Mouse (Mus musculus) ES-E14 (cell line): Measurements from ENCODE around the gene Vcpkmt. TPM values are rescaled to one million over a fixed set of nuclear protein-coding genes. Genes with fewer than 3 reads are reported as not detected.

Experiments
- DNase-seq: peaks from one replicate; pipeline ENCODE4 v3.0.0-alpha.2; 2013; ENCODE audit warnings: low read depth, low spot score
- H3K27ac ChIP-seq: 2 replicates; pipeline ENCODE4 v1.5.1; 2012; ENCODE audit warnings: low read depth, mild to moderate bottlenecking, low read length, moderate library complexity, mixed read lengths; ENCODE audit not compliant: poor library complexity, insufficient read depth, severe bottlenecking
- H3K36me3 ChIP-seq: 2 replicates; pipeline ENCODE4 v1.6.1; 2012; ENCODE audit warnings: mild to moderate bottlenecking, low read length, moderate library complexity, mixed read lengths; ENCODE audit not compliant: control insufficient read depth, poor library complexity, insufficient read depth, severe bottlenecking
- H3K4me1 ChIP-seq, 2 experiments: fragments of 150-350 bp in 1 of 2; sonication (generic) in 1 of 2; 2 replicates each; pipeline ENCODE4 v1.6.1; 2012; ENCODE audit warnings: low read length in 2 of 2, mild to moderate bottlenecking in 1 of 2, mixed read lengths in 1 of 2; ENCODE audit not compliant: control insufficient read depth in 2 of 2, insufficient read depth in 2 of 2, poor library complexity in 1 of 2
- H3K4me3 ChIP-seq, 2 experiments: fragments of 150-350 bp in 1 of 2; sonication (generic) in 1 of 2; 2 replicates each; pipeline ENCODE4 v1.5.1; 2012; ENCODE audit warnings: low read length in 2 of 2, low read depth in 1 of 2, mild to moderate bottlenecking in 1 of 2, mixed read lengths in 1 of 2; ENCODE audit not compliant: insufficient read depth in 1 of 2, poor library complexity in 1 of 2, severe bottlenecking in 1 of 2
- H3K9ac ChIP-seq: 2 replicates; pipeline ENCODE4 v1.6.1; 2012; ENCODE audit warnings: low read depth, mild to moderate bottlenecking, low read length, mixed read lengths; ENCODE audit not compliant: poor library complexity, insufficient read depth, severe bottlenecking
- H3K9me3 ChIP-seq: fragments of 150-350 bp; sonication (generic); 2 replicates; pipeline ENCODE4 v1.6.1; 2012; ENCODE audit warnings: low read depth, mild to moderate bottlenecking, low read length; ENCODE audit not compliant: control insufficient read depth, insufficient read depth
- CHD2 ChIP-seq: IDR thresholded peaks from 2 replicates; pipeline ENCODE4 v1.6.1; 2014; ENCODE audit warnings: mild to moderate bottlenecking, low read depth, low read length, inconsistent platforms
- HCFC1 ChIP-seq: IDR thresholded peaks from 2 replicates; pipeline ENCODE4 v1.6.1; 2012; ENCODE audit warnings: low read length, inconsistent platforms, borderline replicate concordance; ENCODE audit not compliant: insufficient read depth
- MAFK ChIP-seq: IDR thresholded peaks from 2 replicates; pipeline ENCODE4 v1.6.1; 2014; ENCODE audit warnings: mild to moderate bottlenecking, low read depth, low read length, inconsistent platforms; ENCODE audit not compliant: insufficient read depth
- ZC3H11A ChIP-seq: IDR thresholded peaks from 2 replicates; pipeline ENCODE4 v1.6.1; 2012; ENCODE audit warnings: low read depth, mild to moderate bottlenecking, inconsistent platforms, low read length, borderline replicate concordance
- ZNF384 ChIP-seq: IDR thresholded peaks from 2 replicates; pipeline ENCODE4 v1.6.1; 2012; ENCODE audit warnings: low read depth, low read length, inconsistent platforms
- in situ Hi-C, 2 experiments: fragments of 600-800 bp; cut with MboI; formaldehyde crosslinking; loops; one replicate each; pipeline ENCODE4 v1.15.1; 2025; ENCODE audit warnings: low sequenced_read_pairs in 2 of 2, inconsistent platforms in 1 of 2; ENCODE audit not compliant: unreplicated experiment in 2 of 2
- total RNA-seq: library from RNA; depleted of rRNA; stranded (reverse); fragments of 300-350 nt; gene quantifications from 2 replicates; pipeline ENCODE4 v1.2.3, GENCODE M21; 2012

The Vcpkmt gene
- total RNA-seq, 1 experiment: 7.5 TPM

GRCm38 (mm10) chr12:69556221-69556861 lies 26.5 kb downstream of the Vcpkmt start:
- in situ Hi-C loops: no loop called here
- H3K4me3 ChIP-seq: no peak overlapping the region
- TF ChIP-seq ZNF384 (no peak), CHD2 (no peak), MAFK (no peak), HCFC1 (no peak), ZC3H11A (no peak)
- DNase-seq: no peak
- H3K36me3 ChIP-seq: no peaks in the 10 kb centered on the region
- no peak overlapping the region for H3K9ac ChIP-seq
- no peaks in the 10 kb centered on the region for H3K9me3 ChIP-seq
- no peaks in the 10 kb centered on the region for H3K4me1 ChIP-seq
- no peak overlapping the region for H3K27ac ChIP-seq

GRCm38 (mm10) chr12:69545456-69546178 lies 37.2 kb downstream of the Vcpkmt start:
- no peak for TF ChIP-seq ZNF384
- no peak for TF ChIP-seq ZC3H11A
- TF ChIP-seq MAFK: no peak
- no peak for TF ChIP-seq CHD2
- no peak for TF ChIP-seq HCFC1
- H3K4me1 ChIP-seq: no peaks in the 10 kb centered on the region
- no peak overlapping the region for H3K27ac ChIP-seq
- H3K4me3 ChIP-seq: no peak overlapping the region
- DNase-seq: no peak
- in situ Hi-C loops: no loop called here
- H3K9ac ChIP-seq: no peak overlapping the region
- H3K36me3 ChIP-seq: no peaks in the 10 kb centered on the region
- no peaks in the 10 kb centered on the region for H3K9me3 ChIP-seq

GRCm38 (mm10) chr12:69544994-69545393 lies 37.8 kb downstream of the Vcpkmt start:
- Histone ChIP-seq H3K27ac (no peak overlapping the region), H3K4me3 (no peak overlapping the region), H3K9ac (no peak overlapping the region), H3K4me1 (no peaks in the 10 kb centered on the region), H3K36me3 (no peaks in the 10 kb centered on the region), H3K9me3 (no peaks in the 10 kb centered on the region)
- no peak for DNase-seq
- no peak for TF ChIP-seq ZC3H11A
- no peak for TF ChIP-seq CHD2
- no peak for TF ChIP-seq HCFC1
- TF ChIP-seq MAFK: no peak
- no peak for TF ChIP-seq ZNF384
- in situ Hi-C loops: no loop called here

- Histone ChIP-seq H3K36me3 (no peaks in the 10 kb centered on the region), H3K9me3 (no peaks in the 10 kb centered on the region), H3K27ac (no peak overlapping the region), H3K4me3 (no peak overlapping the region), H3K4me1 (no peaks in the 10 kb centered on the region), H3K9ac (no peak overlapping the region)
- in situ Hi-C loops: no loop called here
- DNase-seq: no peak
- TF ChIP-seq HCFC1 (no peak), MAFK (no peak), CHD2 (no peak), ZC3H11A (no peak), ZNF384 (no peak)
Observed at GRCm38 (mm10) chr12:69544562-69544961, 38.3 kb downstream of the Vcpkmt start.
